Mouse (Mus musculus) hematopoietic stem cell, adult 5-6 weeks (primary cell): ENCODE measurements around the gene Tbk1. TPM values are rescaled to one million over a fixed set of nuclear protein-coding genes. Genes with fewer than 3 reads are reported as not detected.

Experiments used
- ATAC-seq, 2 experiments: fragments of 125-278 bp in 1 of 2; replicated peaks in 1 of 2; 2 replicates each; pipeline ENCODE4 v1.8.0; 2016 to 2017; ENCODE audit warnings: inconsistent platforms in 2 of 2, mild to moderate bottlenecking in 2 of 2, moderate number of reproducible peaks in 2 of 2, low read depth in 1 of 2, moderate TSS enrichment in 1 of 2; ENCODE audit not compliant: low FRiP score in 2 of 2, poor library complexity in 2 of 2, severe bottlenecking in 2 of 2, insufficient read depth in 1 of 2, low TSS enrichment in 1 of 2
- total RNA-seq: library from RNA; stranded (forward); fragments of 172-1452, 232-1000 nt; gene quantifications from 2 replicates; pipeline ENCODE4 v1.2.3, GENCODE M21; 2017

Gene Tbk1
- total RNA-seq, 1 experiment from 2014 or later = 104 TPM

GRCm38 (mm10) chr10:121520923-121521585 is 65.5 kb downstream of the Tbk1 start:
- no peak for ATAC-seq

GRCm38 (mm10) chr10:121519710-121520109 is 66.9 kb downstream of the Tbk1 start:
- ATAC-seq = no peak

GRCm38 (mm10) chr10:121516008-121516600 is 70.5 kb downstream of the Tbk1 start:
- peak; percentile 84 to 90 for ATAC-seq

- ATAC-seq = no peak
Observed at GRCm38 (mm10) chr10:121509751-121510643, 76.6 kb downstream of the Tbk1 start.

- no peak for ATAC-seq
Observed at GRCm38 (mm10) chr10:121507755-121508544, 78.6 kb downstream of the Tbk1 start.

- peak; percentile 87 to 89 for ATAC-seq
Observed at GRCm38 (mm10) chr10:121506731-121507583, 79.6 kb downstream of the Tbk1 start.

GRCm38 (mm10) chr10:121505929-121506328 is 80.7 kb downstream of the Tbk1 start:
- ATAC-seq = no peak

GRCm38 (mm10) chr10:121504973-121505911 is 81.3 kb downstream of the Tbk1 start:
- peak; percentile 68 to 69 for ATAC-seq

GRCm38 (mm10) chr10:121501160-121501559 is 85.4 kb downstream of the Tbk1 start:
- ATAC-seq = peak; percentile 7 to 58; a peak in 2 of 4 replicates

- ATAC-seq = no peak
Observed at GRCm38 (mm10) chr10:121500034-121500433, 86.6 kb downstream of the Tbk1 start.

GRCm38 (mm10) chr10:121499063-121499462 is 87.5 kb downstream of the Tbk1 start:
- ATAC-seq = no peak

- peak in 1 of 2 experiments; percentile 12; a peak in 2 of 4 replicates for ATAC-seq
Observed at GRCm38 (mm10) chr10:121498481-121498904, 88.1 kb downstream of the Tbk1 start.

GRCm38 (mm10) chr10:121497968-121498367 is 88.6 kb downstream of the Tbk1 start:
- ATAC-seq = peak; percentile 50 to 57

- ATAC-seq = peak; percentile 27 to 48; a peak in 3 of 4 replicates
Observed at GRCm38 (mm10) chr10:121496616-121497015, 90.0 kb downstream of the Tbk1 start.
